Mouse (Mus musculus): ENCODE measurements around the gene Neurl1a. TPM values are rescaled to one million over a fixed set of nuclear protein-coding genes. Genes with fewer than 3 reads are reported as not detected.

Neurl1a gene
- polyA plus RNA-seq, 1 experiment from 2014 or later = 6.5 TPM

DNA sequence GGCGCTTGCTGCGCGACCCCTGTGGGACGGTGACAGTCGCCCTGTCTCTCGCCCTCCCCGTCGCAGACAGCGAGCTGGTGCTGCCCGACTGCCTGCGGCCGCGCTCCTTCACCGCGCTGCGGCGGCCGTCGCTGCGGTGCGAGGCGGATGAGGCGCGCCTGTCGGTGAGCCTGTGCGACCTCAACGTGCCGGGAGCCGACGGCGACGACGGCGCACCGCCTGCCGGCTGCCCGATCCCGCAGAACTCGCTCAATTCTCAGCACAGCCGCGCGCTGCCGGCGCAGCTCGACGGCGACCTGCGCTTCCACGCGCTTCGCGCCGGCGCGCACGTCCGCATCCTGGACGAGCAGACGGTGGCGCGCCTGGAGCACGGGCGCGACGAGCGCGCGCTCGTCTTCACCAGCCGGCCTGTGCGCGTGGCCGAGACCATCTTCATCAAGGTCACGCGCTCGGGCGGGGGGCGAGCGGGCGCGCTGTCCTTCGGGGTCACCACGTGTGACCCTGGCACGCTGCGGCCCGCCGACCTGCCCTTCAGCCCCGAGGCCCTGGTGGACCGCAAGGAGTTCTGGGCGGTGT is 74.5 kb downstream of the Neurl1a start:
- Histone ChIP-seq H3K27me3 (peaks cover 57% of the 10 kb centered on the region), H3K4me1 (peaks cover 32% of the 10 kb centered on the region), H3K4me3 (replicated peaks) (peak overlapping the region; percentile 46), H3K27ac (no peak overlapping the region), H3K36me3 (no peaks in the 10 kb centered on the region), H3K4me2 (peak overlapping the region; percentile 78), H3K9me3 (replicated peaks) (no peaks in the 10 kb centered on the region), H3K9ac (0 out of 2 replicates have a peak overlapping the region, but pooled peaks have one; percentile 25)
- no peak for ATAC-seq (replicated peaks; ENCODE audit: low FRiP score)
- 4% methylated on average over 90 of the region's 90 CpGs for WGBS

DNA sequence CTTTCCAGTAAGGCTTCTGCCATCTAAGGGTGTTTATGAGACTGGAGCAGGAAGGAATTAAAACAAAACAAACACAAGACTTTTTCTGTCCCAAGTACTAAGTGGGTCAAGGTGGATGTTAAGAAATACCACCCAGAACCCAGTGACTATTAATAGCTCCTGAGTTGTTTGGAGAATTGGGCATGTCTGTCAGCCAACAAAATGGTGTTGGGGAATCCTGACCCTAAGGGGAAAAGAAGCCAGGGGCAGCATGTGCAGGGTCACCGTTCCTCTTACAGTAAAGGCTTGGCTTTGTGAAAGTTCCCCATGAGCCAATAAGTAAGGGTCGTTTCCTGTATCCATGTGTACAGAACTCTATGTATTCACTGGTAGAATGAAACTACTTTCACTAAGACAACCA is 76.4 kb downstream of the Neurl1a start:
- Histone ChIP-seq H3K4me2 (no peak overlapping the region), H3K9ac (no peak overlapping the region), H3K36me3 (no peaks in the 10 kb centered on the region), H3K27me3 (peaks cover 57% of the 10 kb centered on the region), H3K27ac (no peak overlapping the region), H3K4me1 (peaks cover 29% of the 10 kb centered on the region), H3K9me3 (replicated peaks) (no peaks in the 10 kb centered on the region), H3K4me3 (replicated peaks) (no peak overlapping the region)
- 77% methylated on average over 2 of the region's 2 CpGs for WGBS
- ATAC-seq (replicated peaks; ENCODE audit: low FRiP score) = no peak

GRCm38 (mm10) chr19:47255919-47256318 is 77.3 kb downstream of the Neurl1a start:
- H3K9me3 ChIP-seq (replicated peaks) = no peaks in the 10 kb centered on the region
- no peak overlapping the region for H3K27ac ChIP-seq
- WGBS = 45% methylated on average over 6 of the region's 6 CpGs
- H3K27me3 ChIP-seq = peaks cover 51% of the 10 kb centered on the region
- ATAC-seq (replicated peaks; ENCODE audit: low FRiP score) = no peak
- no peaks in the 10 kb centered on the region for H3K36me3 ChIP-seq
- H3K4me3 ChIP-seq (replicated peaks) = no peak overlapping the region
- H3K9ac ChIP-seq = no peak overlapping the region
- peaks cover 29% of the 10 kb centered on the region for H3K4me1 ChIP-seq
- H3K4me2 ChIP-seq = no peak overlapping the region

DNA sequence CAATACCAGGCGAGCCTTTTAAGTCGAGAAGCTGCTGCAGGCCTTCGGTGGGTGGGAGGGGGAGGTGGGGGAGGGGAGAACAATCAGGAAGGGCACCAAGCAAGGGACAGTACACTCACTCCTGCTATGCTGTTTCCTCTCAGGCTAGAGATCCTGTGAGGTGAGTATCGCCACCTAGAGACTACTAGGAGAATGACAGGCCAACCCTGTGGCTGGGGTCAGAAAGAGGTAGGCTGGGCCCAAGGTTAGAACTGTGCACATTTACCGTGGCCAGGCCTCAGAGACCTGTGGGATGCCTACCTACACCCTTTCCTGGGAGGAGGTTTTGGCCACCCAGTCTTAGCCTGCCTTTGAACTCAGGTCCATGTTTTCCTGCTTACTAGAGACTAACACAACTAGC is 81.0 kb downstream of the Neurl1a start:
- no peak overlapping the region for H3K4me2 ChIP-seq
- peaks cover 10% of the 10 kb centered on the region for H3K36me3 ChIP-seq
- ATAC-seq (replicated peaks; ENCODE audit: low FRiP score) = peak; percentile 47
- H3K27me3 ChIP-seq = peaks cover 17% of the 10 kb centered on the region; the same call in 1 of the 2 replicates
- no peak overlapping the region for H3K4me3 ChIP-seq (replicated peaks)
- H3K4me1 ChIP-seq = peaks cover 19% of the 10 kb centered on the region
- H3K9me3 ChIP-seq (replicated peaks) = no peaks in the 10 kb centered on the region
- H3K27ac ChIP-seq = no peak overlapping the region
- H3K9ac ChIP-seq = no peak overlapping the region
- 18% methylated on average over 5 of the region's 5 CpGs for WGBS

DNA sequence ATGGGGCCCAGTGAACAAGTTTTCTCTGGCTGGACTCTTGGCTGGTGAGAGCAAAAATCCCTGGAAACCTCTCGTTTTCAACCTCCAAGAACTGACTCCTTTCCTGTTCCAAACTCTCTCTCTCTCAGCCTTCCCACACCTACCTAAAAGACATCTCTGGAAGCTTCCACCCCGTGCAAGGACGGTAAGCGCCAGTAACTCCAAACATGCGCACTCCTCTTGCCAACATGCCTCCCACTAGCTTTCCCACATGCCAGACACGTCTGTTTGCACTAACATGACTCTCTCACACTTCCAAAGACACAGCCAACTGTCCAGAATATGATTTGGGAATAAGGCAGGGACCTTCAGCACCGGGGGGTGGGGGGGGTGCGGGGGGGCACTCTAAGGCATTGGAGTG is 82.6 kb downstream of the Neurl1a start:
- no peaks in the 10 kb centered on the region for H3K9me3 ChIP-seq (replicated peaks)
- 0 out of 2 replicates have a peak, but pooled peaks cover 5% of the 10 kb centered on the region for H3K27me3 ChIP-seq
- no peak overlapping the region for H3K4me2 ChIP-seq
- no peak overlapping the region for H3K27ac ChIP-seq
- H3K36me3 ChIP-seq = peaks cover 20% of the 10 kb centered on the region
- peaks cover 13% of the 10 kb centered on the region for H3K4me1 ChIP-seq
- no peak for ATAC-seq (replicated peaks; ENCODE audit: low FRiP score)
- H3K4me3 ChIP-seq (replicated peaks) = no peak overlapping the region
- WGBS = 82% methylated on average over 8 of the region's 8 CpGs
- no peak overlapping the region for H3K9ac ChIP-seq

- 91% methylated on average over 8 of the region's 8 CpGs for WGBS
- Histone ChIP-seq H3K4me2 (no peak overlapping the region), H3K9me3 (replicated peaks) (no peaks in the 10 kb centered on the region), H3K4me1 (peaks cover 13% of the 10 kb centered on the region), H3K36me3 (peaks cover 44% of the 10 kb centered on the region), H3K4me3 (replicated peaks) (no peak overlapping the region), H3K9ac (no peak overlapping the region), H3K27ac (no peak overlapping the region), H3K27me3 (no peaks in the 10 kb centered on the region)
- no peak for ATAC-seq (replicated peaks; ENCODE audit: low FRiP score)
Observed at GRCm38 (mm10) chr19:47263621-47264020, 85.0 kb downstream of the Neurl1a start.

- Histone ChIP-seq H3K4me3 (replicated peaks) (no peak overlapping the region), H3K4me2 (no peak overlapping the region), H3K9me3 (replicated peaks) (no peaks in the 10 kb centered on the region), H3K36me3 (peaks cover 53% of the 10 kb centered on the region), H3K27ac (no peak overlapping the region), H3K27me3 (no peaks in the 10 kb centered on the region), H3K9ac (no peak overlapping the region), H3K4me1 (peaks cover 8% of the 10 kb centered on the region)
- 45% methylated on average over 11 of the region's 11 CpGs for WGBS
- ATAC-seq (replicated peaks; ENCODE audit: low FRiP score) = peak; percentile 46; the same call in 1 of the 2 replicates
Observed at GRCm38 (mm10) chr19:47264322-47265092, 85.9 kb downstream of the Neurl1a start.

- Histone ChIP-seq H3K4me1 (peaks cover 3% of the 10 kb centered on the region; the same call in 1 of the 2 replicates), H3K36me3 (peaks cover 68% of the 10 kb centered on the region), H3K27me3 (no peaks in the 10 kb centered on the region), H3K9ac (no peak overlapping the region), H3K4me2 (no peak overlapping the region), H3K4me3 (replicated peaks) (no peak overlapping the region), H3K9me3 (replicated peaks) (no peaks in the 10 kb centered on the region), H3K27ac (no peak overlapping the region)
- 85% methylated on average over 18 of the region's 18 CpGs for WGBS
- no peak for ATAC-seq (replicated peaks; ENCODE audit: low FRiP score)
Observed at GRCm38 (mm10) chr19:47266070-47266801, 87.6 kb downstream of the Neurl1a start.

DNA sequence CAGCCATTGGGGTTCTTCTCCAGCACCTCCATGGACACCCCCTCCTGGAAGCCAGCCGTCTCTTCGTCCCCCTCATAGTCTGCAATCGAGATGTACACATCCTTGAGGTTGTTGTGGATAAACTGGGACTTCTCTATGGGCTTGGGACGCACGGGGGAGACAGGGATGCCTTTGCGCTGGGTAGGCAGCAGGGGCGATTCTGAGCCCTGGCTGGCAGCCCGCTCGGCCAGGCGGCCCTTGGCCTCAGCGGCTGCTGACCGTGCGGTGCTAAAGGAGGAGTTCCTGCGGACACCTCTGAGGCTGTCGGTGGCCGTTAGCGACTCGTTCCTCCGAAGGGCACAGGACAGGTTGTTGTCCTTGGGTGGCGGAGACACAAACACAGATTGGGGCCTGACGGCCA is 88.4 kb downstream of the Neurl1a start:
- H3K27ac ChIP-seq = no peak overlapping the region
- H3K4me3 ChIP-seq (replicated peaks) = no peak overlapping the region
- H3K36me3 ChIP-seq = peaks cover 74% of the 10 kb centered on the region
- no peaks in the 10 kb centered on the region for H3K9me3 ChIP-seq (replicated peaks)
- ATAC-seq (replicated peaks; ENCODE audit: low FRiP score) = no peak
- WGBS = 89% methylated on average over 21 of the region's 21 CpGs
- H3K4me2 ChIP-seq = no peak overlapping the region
- no peaks in the 10 kb centered on the region for H3K27me3 ChIP-seq
- peaks cover 3% of the 10 kb centered on the region; the same call in 1 of the 2 replicates for H3K4me1 ChIP-seq
- H3K9ac ChIP-seq = no peak overlapping the region

DNA sequence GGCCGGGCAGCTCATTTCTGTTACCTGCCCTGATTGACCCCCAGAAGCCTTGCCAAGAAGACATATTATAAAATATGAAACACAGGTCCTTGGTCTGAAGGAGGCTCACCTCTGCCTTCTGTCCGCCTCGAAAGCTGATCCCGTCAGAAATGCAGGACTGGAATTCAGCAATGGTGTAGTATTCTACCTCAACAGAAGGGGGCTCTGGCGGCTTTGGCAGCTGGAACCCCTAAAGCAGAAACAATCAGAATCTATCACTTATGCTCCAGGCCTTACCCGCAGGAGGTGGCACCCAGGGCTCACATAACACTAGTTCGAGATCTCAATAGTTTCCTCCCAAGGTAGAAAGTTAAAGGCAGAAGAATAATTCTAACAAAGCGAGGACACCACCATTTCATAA is 91.1 kb downstream of the Neurl1a start:
- H3K4me2 ChIP-seq = no peak overlapping the region
- no peaks in the 10 kb centered on the region for H3K4me1 ChIP-seq
- no peak; the same call in 1 of the 2 replicates for ATAC-seq (replicated peaks; ENCODE audit: low FRiP score)
- H3K27me3 ChIP-seq = no peaks in the 10 kb centered on the region
- H3K36me3 ChIP-seq = peaks cover 93% of the 10 kb centered on the region
- H3K27ac ChIP-seq = no peak overlapping the region
- no peak overlapping the region for H3K4me3 ChIP-seq (replicated peaks)
- H3K9ac ChIP-seq = no peak overlapping the region
- H3K9me3 ChIP-seq (replicated peaks) = no peaks in the 10 kb centered on the region
- 52% methylated on average over 8 of the region's 8 CpGs for WGBS

DNA sequence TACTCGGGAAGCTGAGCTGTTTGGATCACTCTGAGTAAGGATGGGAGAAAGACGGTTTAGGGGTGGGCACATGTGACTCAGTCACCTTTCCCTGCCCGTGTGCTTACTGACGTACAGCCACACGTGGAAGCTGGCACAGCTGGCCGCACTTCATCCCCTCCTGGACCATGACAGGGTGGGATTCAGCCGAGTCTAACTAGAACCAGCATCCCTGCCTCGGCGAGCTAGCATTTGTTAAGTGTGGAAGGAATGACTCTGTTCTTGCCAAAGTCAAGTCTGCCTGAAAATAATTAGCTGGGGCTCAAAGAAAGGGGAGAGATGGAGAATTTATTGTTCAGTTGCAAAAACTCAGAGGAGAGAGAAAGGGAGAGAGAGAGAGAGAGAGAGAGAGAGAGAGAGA is 91.9 kb downstream of the Neurl1a start:
- Histone ChIP-seq H3K27me3 (no peaks in the 10 kb centered on the region), H3K9ac (no peak overlapping the region), H3K9me3 (replicated peaks) (no peaks in the 10 kb centered on the region), H3K27ac (no peak overlapping the region), H3K4me1 (no peaks in the 10 kb centered on the region), H3K4me3 (replicated peaks) (no peak overlapping the region), H3K36me3 (peaks cover 96% of the 10 kb centered on the region), H3K4me2 (no peak overlapping the region)
- no peak for ATAC-seq (replicated peaks; ENCODE audit: low FRiP score)
- 70% methylated on average over 9 of the region's 9 CpGs for WGBS

DNA sequence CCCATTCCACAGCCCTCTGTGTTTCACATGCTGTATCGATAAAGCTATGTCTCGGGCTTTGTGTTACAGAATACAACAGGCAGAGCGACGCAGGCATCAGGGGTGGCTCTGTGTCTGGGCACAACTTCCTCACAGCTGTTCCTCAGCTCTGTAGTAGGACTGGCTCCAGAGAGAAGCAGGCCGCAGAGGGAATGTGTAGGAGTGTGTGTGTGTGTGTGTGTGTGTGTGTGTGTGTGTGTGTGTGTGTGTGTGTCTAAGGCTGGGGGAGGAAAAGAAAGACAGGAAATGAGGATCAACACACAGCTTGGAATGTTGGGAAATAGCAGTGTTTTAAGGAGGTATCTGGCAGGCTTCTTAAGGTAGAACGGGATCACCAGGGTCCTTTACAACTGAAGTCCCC is 98.1 kb downstream of the Neurl1a start:
- ATAC-seq (replicated peaks; ENCODE audit: low FRiP score) = no peak
- 66% methylated on average over 6 of the region's 6 CpGs for WGBS
- Histone ChIP-seq H3K9ac (no peak overlapping the region), H3K4me2 (no peak overlapping the region), H3K9me3 (replicated peaks) (no peaks in the 10 kb centered on the region), H3K4me1 (peaks cover 33% of the 10 kb centered on the region), H3K27me3 (no peaks in the 10 kb centered on the region), H3K4me3 (replicated peaks) (no peak overlapping the region), H3K36me3 (peaks cover 80% of the 10 kb centered on the region), H3K27ac (peak overlapping the region; percentile 66; the same call in 1 of the 2 replicates)

All from kidney, embryonic 15.5 days (tissue).